Mouse (Mus musculus) midbrain, embryonic 14.5 days (tissue): Measurements from ENCODE around the gene Akap13. TPM values are rescaled to one million over a fixed set of nuclear protein-coding genes. Genes with fewer than 3 reads are reported as not detected.

Source experiments
- ATAC-seq: fragments of 200-750 bp; cut with Nextera tagmentation; 2 replicates; pipeline ENCODE4 v1.8.0; 2017; ENCODE audit warnings: moderate number of reproducible peaks, moderate library complexity; ENCODE audit not compliant: low FRiP score, low TSS enrichment
- DNase-seq: peaks from one replicate; pipeline ENCODE4 v3.0.0-alpha.2; 2015
- H3K27ac ChIP-seq: fragments of 300-500 bp; sonication (generic); replicated peaks from 2 replicates; pipeline ENCODE4 v1.5.1; 2014; ENCODE audit warnings: mild to moderate bottlenecking, low read depth, low read length, moderate library complexity
- H3K27me3 ChIP-seq: fragments of 300-500 bp; sonication (generic); 2 replicates; pipeline ENCODE4 v1.6.1; 2014; ENCODE audit warnings: low read length, control low read depth, mixed read lengths; ENCODE audit not compliant: control insufficient read depth, insufficient read depth
- H3K36me3 ChIP-seq: fragments of 300-500 bp; sonication (generic); 2 replicates; pipeline ENCODE4 v1.6.1; 2014; ENCODE audit warnings: low read length, control low read depth; ENCODE audit not compliant: control insufficient read depth, insufficient read depth
- H3K4me1 ChIP-seq: fragments of 300-500 bp; sonication (generic); 2 replicates; pipeline ENCODE4 v1.6.1; 2014; ENCODE audit warnings: mild to moderate bottlenecking, antibody characterized with exemption, low read length, control low read depth; ENCODE audit not compliant: control insufficient read depth, insufficient read depth
- H3K4me2 ChIP-seq: fragments of 300-500 bp; sonication (generic); 2 replicates; pipeline ENCODE4 v1.6.1; 2014; ENCODE audit warnings: mild to moderate bottlenecking, low read length, moderate library complexity
- H3K4me3 ChIP-seq: fragments of 300-500 bp; sonication (generic); replicated peaks from 2 replicates; pipeline ENCODE4 v1.5.1; 2014; ENCODE audit warnings: low read depth, low read length
- H3K9ac ChIP-seq: fragments of 300-500 bp; sonication (generic); replicated peaks from 2 replicates; pipeline ENCODE4 v1.6.1; 2014; ENCODE audit warnings: mild to moderate bottlenecking, low read length, moderate library complexity
- H3K9me3 ChIP-seq: fragments of 300-500 bp; sonication (generic); 2 replicates; pipeline ENCODE4 v1.6.1; 2016; ENCODE audit warnings: low read length, control low read depth, mixed read lengths; ENCODE audit not compliant: control insufficient read depth
- WGBS: fragments of 180-500 bp; shearing (Covaris S2); extraction: QIAGEN DNeasy Blood & Tissue Kit; methylation state at CpG from one replicate; pipeline ENCODE4 v1.1.7; 2014; 5-methylcytosine and 5-hydroxymethylcytosine counted together
- polyA plus RNA-seq: library from polyadenylated mRNA; unstranded; fragments of >200 nt; fragmentation: Nextera tagmentation; extraction: Ambion mirVana; gene quantifications from 2 replicates; pipeline ENCODE4 v1.2.1, GENCODE M21; 2014

The Akap13 gene
- polyA plus RNA-seq, 1 experiment from 2014 or later, result 18.9 TPM

DNA sequence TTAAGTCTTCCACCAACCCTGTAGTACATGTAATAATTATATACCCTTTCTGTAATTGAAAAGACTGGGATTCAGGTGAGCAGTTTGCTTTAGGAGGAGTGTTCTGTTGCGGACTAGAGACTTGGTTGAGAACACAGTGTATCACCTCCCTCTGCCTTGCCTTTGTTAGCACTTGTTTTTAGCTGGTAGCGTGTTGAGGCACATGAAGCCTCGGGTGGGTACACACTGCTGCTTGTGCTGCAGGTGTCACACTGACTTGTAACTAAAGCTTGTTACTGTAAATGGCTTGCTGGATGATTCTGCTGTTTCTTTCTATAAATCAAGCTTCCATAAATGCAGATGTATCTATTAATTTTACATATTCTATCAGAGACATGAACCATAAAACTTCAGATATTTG is 75.3 kb downstream of the Akap13 start:
- no peak overlapping the region for H3K4me3 ChIP-seq
- H3K36me3 ChIP-seq, result no peaks in the 10 kb centered on the region
- H3K27me3 ChIP-seq, result no peaks in the 10 kb centered on the region
- no peak overlapping the region for H3K4me2 ChIP-seq
- H3K27ac ChIP-seq, result no peak overlapping the region
- DNase-seq (no peak), ATAC-seq (no peak)
- no peaks in the 10 kb centered on the region for H3K9me3 ChIP-seq
- H3K9ac ChIP-seq, result no peak overlapping the region
- no peaks in the 10 kb centered on the region for H3K4me1 ChIP-seq
- WGBS, result 94% methylated on average over 3 of the region's 3 CpGs

DNA sequence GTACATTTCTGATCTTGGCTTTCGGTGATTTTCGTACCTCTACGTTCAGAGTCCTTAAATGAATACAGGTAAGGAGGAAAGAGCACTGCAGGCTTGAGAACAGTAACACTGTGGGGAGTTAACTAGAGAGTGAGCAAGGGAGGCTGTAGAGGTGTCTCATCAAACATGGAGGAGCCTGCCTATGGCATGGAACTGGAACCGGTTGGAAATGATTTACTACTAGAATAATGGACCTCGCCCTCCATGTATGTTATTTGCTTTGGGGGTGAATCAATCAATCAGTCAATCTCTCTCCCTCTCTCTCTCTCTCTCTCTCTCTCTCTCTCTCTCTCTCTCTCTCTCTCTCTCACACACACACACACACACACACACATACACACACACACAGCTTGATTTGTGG is 77.7 kb downstream of the Akap13 start:
- Histone ChIP-seq H3K4me3 (no peak overlapping the region), H3K9me3 (no peaks in the 10 kb centered on the region), H3K27me3 (no peaks in the 10 kb centered on the region), H3K4me2 (no peak overlapping the region), H3K4me1 (no peaks in the 10 kb centered on the region), H3K36me3 (no peaks in the 10 kb centered on the region), H3K27ac (no peak overlapping the region), H3K9ac (no peak overlapping the region)
- DNase-seq, result no peak
- WGBS, result 96% methylated on average over 5 of the region's 5 CpGs
- ATAC-seq, result no peak

DNA sequence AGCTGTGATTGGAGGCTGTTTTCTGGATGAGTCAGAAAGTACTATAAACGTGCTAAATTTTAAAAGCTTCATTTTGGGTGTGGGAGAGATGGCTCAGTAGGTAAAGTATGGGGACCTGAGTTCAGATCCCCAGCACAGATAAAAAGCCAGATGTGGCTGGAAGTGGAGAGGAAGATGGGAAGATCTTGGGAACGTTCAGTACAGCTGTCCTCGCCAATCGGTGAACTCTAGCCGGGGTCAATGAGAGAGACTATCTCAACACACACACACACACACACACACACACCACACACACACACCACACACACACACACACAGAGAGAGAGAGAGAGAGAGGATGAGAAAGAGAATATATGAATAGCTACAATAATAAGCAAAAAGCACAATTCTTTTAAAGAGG is 81.0 kb downstream of the Akap13 start:
- Histone ChIP-seq H3K27me3 (no peaks in the 10 kb centered on the region), H3K4me1 (no peaks in the 10 kb centered on the region), H3K27ac (no peak overlapping the region), H3K9ac (no peak overlapping the region), H3K4me2 (no peak overlapping the region), H3K4me3 (no peak overlapping the region), H3K36me3 (no peaks in the 10 kb centered on the region), H3K9me3 (no peaks in the 10 kb centered on the region)
- DNase-seq, result no peak
- ATAC-seq, result no peak
- WGBS, result 88% methylated on average over 5 of the region's 5 CpGs

DNA sequence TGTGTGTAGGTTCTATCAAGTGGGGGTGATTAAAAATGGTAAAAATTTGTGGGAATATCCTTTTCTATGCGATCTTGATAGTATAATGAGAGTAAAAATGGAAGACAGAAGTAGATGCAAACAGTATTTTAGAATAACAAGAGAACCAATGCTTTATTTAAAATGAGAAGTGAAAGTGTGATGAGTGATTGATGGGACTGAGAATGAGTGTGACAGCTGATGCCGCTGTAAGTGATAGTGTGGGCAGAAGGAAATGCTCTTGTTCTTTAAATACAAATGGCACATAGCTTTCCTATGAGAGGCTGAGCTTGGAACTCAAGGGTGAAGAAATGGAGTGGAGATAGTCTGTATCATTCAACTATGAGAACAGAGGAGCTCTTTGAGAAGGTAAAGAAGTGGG is 82.2 kb downstream of the Akap13 start:
- H3K4me3 ChIP-seq, result no peak overlapping the region

DNA sequence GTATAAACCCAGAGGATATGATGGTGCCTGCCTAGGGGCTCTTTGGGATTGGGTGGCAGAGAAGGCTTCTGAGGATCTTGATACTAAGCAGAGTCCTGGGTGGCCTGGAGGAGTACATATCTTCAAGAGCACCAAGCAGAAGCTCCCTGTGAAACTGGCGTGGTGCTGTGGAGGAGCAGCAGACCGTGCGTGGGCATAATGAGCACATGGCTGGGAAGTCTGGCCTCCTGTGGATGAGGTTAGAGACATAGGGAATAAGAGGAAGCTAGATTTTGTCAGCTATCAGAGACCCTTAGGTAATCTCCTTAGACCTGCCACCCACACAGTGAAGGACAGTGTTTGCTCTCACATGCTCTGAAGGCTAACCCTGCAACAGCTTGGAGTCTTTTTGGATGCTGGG is 83.2 kb downstream of the Akap13 start:
- H3K27me3 ChIP-seq, result no peaks in the 10 kb centered on the region
- 75% methylated on average over 3 of the region's 3 CpGs for WGBS
- no peak overlapping the region for H3K4me2 ChIP-seq
- no peaks in the 10 kb centered on the region for H3K36me3 ChIP-seq
- H3K9ac ChIP-seq, result no peak overlapping the region
- no peak overlapping the region for H3K27ac ChIP-seq
- no peak for ATAC-seq
- H3K9me3 ChIP-seq, result no peaks in the 10 kb centered on the region
- H3K4me3 ChIP-seq, result no peak overlapping the region
- no peaks in the 10 kb centered on the region for H3K4me1 ChIP-seq
- no peak for DNase-seq

More for the DNA sequence above, 82.2 kb downstream of the Akap13 start:
- Histone ChIP-seq H3K4me2 (no peak overlapping the region), H3K36me3 (no peaks in the 10 kb centered on the region), H3K27ac (no peak overlapping the region), H3K9me3 (no peaks in the 10 kb centered on the region), H3K9ac (no peak overlapping the region), H3K4me1 (no peaks in the 10 kb centered on the region), H3K27me3 (no peaks in the 10 kb centered on the region)
- WGBS, result 90% methylated on average over 2 of the region's 2 CpGs
- no peak for ATAC-seq
- no peak for DNase-seq

DNA sequence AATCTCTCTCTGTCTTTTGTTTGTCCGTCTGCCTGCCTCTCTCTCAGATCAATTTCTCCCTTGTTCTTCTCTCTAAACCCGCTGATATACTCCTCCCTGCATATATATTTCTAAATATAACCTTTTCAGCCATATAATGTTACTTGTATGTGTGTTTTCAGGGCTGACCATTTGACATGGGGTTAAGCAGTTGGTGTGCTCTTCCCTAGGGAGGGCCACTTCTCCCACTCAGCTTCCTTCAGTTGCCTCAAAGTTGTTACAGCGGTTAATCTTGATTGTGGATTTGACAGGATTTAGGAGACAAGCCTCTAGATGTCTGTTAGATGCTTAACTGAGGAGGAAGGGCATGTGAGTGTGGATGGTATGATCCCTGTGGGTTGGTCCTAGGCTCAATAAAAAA is 83.8 kb downstream of the Akap13 start:
- H3K27me3 ChIP-seq, result no peaks in the 10 kb centered on the region
- H3K4me2 ChIP-seq, result no peak overlapping the region
- ATAC-seq (no peak), DNase-seq (no peak)
- H3K36me3 ChIP-seq, result no peaks in the 10 kb centered on the region
- H3K27ac ChIP-seq, result no peak overlapping the region
- H3K9ac ChIP-seq, result no peak overlapping the region
- no peak overlapping the region for H3K4me3 ChIP-seq
- no peaks in the 10 kb centered on the region for H3K9me3 ChIP-seq
- 87% methylated on average over 3 of the region's 3 CpGs for WGBS
- H3K4me1 ChIP-seq, result no peaks in the 10 kb centered on the region

DNA sequence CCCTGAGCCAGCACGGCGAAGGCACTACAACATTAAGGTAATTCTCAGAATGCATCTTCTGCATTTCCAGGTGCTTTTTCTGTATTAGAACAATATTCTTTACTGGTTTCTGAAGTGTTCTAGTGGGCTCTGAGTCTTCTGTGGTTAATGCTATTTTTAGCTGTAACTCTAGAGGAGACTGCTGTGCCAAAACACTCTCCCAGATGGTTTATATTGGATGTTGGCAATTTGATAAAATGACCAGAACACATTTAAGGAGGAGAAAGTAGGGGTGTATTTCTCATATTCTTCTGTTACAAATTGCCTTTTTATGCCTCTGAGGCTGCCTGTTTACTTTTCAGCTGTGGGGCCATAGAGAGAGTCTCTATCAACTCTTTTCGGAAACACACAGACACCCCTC is 94.5 kb downstream of the Akap13 start:
- H3K27ac ChIP-seq, result no peak overlapping the region
- DNase-seq (no peak), ATAC-seq (no peak)
- H3K9me3 ChIP-seq, result no peaks in the 10 kb centered on the region
- no peak overlapping the region for H3K4me3 ChIP-seq
- no peaks in the 10 kb centered on the region for H3K4me1 ChIP-seq
- H3K36me3 ChIP-seq, result no peaks in the 10 kb centered on the region
- H3K27me3 ChIP-seq, result no peaks in the 10 kb centered on the region
- H3K9ac ChIP-seq, result no peak overlapping the region
- H3K4me2 ChIP-seq, result no peak overlapping the region
- WGBS, result 94% methylated on average over 3 of the region's 3 CpGs

DNA sequence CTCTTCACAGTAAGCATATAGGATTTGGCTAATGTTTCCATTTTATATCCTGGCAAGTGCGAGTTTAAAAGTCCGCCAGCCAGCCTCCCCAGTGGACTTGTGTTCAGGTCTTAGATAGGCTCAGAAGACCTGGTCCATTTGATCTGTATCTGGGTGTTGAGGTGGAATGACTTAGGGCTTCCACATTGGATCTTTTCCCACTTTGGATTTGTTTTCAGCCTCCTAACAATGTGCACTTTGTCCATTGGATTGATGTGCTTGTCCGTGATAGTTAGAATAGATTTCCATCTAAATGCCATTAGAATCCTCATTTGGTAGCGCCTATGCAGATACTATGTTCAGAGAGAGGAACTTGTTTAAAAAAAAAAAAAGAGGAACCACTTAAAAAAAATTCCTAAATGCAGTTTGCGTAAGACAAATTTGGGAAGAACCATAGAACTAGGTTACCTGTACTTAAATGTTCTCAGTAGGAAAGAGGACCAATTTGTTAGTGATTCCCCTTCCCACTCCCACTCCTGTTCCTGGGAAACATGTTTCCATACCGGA is 95.5 kb downstream of the Akap13 start:
- no peaks in the 10 kb centered on the region for H3K36me3 ChIP-seq
- no peak overlapping the region for H3K27ac ChIP-seq
- H3K4me2 ChIP-seq, result no peak overlapping the region
- H3K9me3 ChIP-seq, result no peaks in the 10 kb centered on the region
- no peak overlapping the region for H3K9ac ChIP-seq
- H3K4me3 ChIP-seq, result no peak overlapping the region
- H3K27me3 ChIP-seq, result no peaks in the 10 kb centered on the region
- DNase-seq (no peak), ATAC-seq (no peak)
- no peaks in the 10 kb centered on the region for H3K4me1 ChIP-seq
- WGBS, result 82% methylated on average over 6 of the region's 6 CpGs

DNA sequence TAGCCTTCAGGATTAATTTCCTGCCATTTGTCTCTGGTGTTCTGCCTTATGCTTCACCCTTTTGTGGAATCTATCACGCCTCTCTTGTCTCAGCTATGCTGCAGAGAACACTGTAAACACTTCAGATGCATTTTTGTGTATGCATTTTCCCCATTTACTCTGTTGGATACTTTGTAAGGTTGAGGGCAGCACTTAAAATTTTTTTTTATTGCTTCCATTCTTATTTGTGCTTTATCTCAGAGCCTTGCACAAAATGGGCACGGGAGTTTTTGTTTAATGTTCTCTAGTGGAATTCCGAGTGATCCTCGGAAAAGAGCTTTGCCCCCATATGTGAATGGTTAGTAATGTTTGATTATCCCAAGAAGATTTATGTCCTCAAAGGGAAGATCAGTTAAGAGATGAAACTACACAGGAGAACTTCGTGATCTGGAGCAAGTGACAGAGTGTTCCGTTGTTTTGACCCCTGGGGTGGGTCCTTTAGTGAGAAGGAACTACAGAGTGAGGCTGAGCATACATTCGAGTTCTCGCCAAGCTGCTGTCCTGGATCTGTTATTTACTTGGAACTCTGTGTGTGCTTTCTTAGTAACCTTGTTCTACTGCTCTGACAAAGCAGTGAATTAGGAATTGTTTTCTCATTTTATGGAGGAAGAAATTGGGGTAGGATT is 97.8 kb downstream of the Akap13 start:
- Histone ChIP-seq H3K4me2 (no peak overlapping the region), H3K36me3 (no peaks in the 10 kb centered on the region), H3K4me3 (no peak overlapping the region), H3K9ac (no peak overlapping the region), H3K27me3 (no peaks in the 10 kb centered on the region), H3K9me3 (no peaks in the 10 kb centered on the region), H3K4me1 (no peaks in the 10 kb centered on the region), H3K27ac (no peak overlapping the region)
- 93% methylated on average over 8 of the region's 8 CpGs for WGBS
- DNase-seq (no peak), ATAC-seq (no peak)
